ENCODE assay signal across 19 mouse cellular contexts in genomic region chr19:21493807-21494521, GRCm38 (mm10). TPM values are rescaled to one million over a fixed set of nuclear protein-coding genes. Genes with fewer than 3 reads are reported as not detected.
"Had no signal": no experiment of that assay in that cellular context is flagged by ENCODE, and none has a peak within 500 bp of the region (broad histone marks: within the 10 kb centered on the region; RNA-seq: fewer than 3 reads in every experiment).

No protein-coding gene starts in this region.

- H3K27ac ChIP-seq: layer of hippocampus, adult 2 months; liver, embryonic 12.5 days; liver, embryonic 15.5 days; lung, embryonic 15.5 days had no signal

- H3K36me3 ChIP-seq: liver, embryonic 12.5 days; liver, embryonic 15.5 days; lung, embryonic 15.5 days had no signal

- H3K9ac ChIP-seq: liver, embryonic 12.5 days; liver, embryonic 15.5 days; lung, embryonic 15.5 days had no signal

- ATAC-seq: liver, embryonic 12.5 days had no signal

- H3K4me3 ChIP-seq: layer of hippocampus, adult 2 months; liver, embryonic 12.5 days; liver, embryonic 15.5 days; lung, embryonic 15.5 days had no signal

- H3K27me3 ChIP-seq: liver, embryonic 12.5 days; liver, embryonic 15.5 days; lung, embryonic 15.5 days had no signal

- H3K4me2 ChIP-seq: liver, embryonic 12.5 days; liver, embryonic 15.5 days; lung, embryonic 15.5 days; midbrain, embryonic 11.5 days had no signal

- H3K4me1 ChIP-seq: liver, embryonic 12.5 days; liver, embryonic 15.5 days; lung, embryonic 15.5 days had no signal

- DNase-seq: kidney, adult 18-20 months; kidney, adult 9 months; kidney, postnatal 25 days; layer of hippocampus, adult 9-11 months; lung, adult 18-20 months; lung, postnatal 10 days; lung, postnatal 36 days; midbrain, embryonic 14.5 days; retina, postnatal 1 day; right cerebral cortex, postnatal 25 days; thymus, adult 18-20 months; thymus, postnatal 36 days had no signal

- H3K9me3 ChIP-seq: liver, embryonic 12.5 days; liver, embryonic 15.5 days; lung, embryonic 15.5 days had no signal

RNA-seq across cellular contexts. Expression of gene Gda, which starts 20.7 kb away (rescaled TPM):
- polyA plus RNA-seq: limb, embryonic 11.5 days; neural tube, embryonic 11.5 days had no signal
